Mouse (Mus musculus): Measurements from ENCODE around the gene Gdf9.
"Not testable (repeated sequence)": the region's sequence is repeated elsewhere in the genome, so short reads cannot be mapped to it uniquely, and the experiment has no call there.

The Gdf9 gene

DNA sequence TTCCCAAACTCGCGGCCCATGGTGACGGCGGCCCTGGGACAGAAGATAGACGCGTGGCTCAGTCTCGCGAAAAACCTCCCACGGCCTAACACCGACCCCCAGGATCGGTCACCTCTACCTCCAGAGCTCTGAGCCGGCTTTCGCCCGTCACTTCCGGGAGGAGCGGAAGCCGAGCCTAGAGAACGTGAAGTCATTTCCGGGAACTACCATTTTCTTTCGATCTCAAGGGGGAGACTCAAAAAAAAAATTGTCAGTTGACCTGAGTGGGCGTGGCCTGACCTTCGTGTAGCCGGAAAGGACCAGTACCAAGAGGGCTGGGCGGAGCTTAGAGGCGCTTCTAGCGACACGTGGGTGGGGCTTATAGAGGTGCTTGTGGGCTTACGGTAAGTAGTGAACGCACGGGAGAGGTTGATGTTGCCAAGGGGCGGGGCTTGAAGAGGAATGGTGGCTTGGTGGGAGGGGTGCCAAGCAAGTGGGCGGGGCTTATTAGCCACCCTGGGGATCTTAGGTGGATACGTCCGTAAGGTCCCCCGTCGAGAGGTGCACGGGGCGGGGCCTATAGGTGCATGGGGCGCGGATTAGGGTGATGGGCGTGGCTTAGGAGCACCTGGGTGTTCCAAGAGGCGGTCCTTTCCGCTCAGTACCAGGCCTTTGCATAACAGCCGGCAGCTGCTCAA is at the start of gene Gdf9, which contains the start of gene Uqcrq:
TSS of gene Gdf9 (plus strand) at position 354 of the 677 bp plus-strand sequence.
TSS of gene Uqcrq (minus strand) at position 162 of the 677 bp plus-strand sequence.
- DNase-seq (ENCODE audit: low spot score) = peak; percentile 100

DNA sequence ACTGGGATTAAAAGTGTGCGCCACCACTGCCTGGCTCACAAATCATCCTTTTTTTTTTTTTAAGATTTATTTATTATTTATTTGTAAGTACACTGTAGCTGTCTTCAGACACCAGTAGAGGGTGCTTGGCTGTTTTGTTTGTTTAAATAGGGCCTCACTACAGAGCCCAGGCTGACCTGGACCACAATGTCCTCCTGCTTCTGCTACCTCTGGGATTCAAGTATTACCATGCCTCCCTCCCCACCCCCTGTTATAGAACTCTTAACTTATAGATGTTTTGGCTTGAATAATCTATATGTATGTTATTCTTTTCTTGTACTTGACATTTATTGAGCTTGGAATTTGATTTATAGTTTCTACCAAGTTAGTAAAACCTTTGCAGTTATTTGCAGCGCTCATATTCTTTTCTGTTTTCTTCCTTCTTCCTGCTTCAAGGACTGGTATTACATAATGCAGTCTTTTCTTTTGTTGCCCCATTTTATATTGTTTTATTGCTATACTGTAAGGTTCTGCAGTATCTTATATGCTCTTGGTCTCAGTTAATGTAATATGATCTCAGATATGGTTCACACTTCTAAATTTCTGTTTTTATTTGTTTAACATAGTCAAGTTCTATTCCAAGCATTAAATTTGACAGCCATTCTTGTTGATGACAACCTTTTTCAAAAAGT is 46.9 kb upstream of the Gdf9 start:
- DNase-seq (ENCODE audit: low spot score) = no peak

DNA sequence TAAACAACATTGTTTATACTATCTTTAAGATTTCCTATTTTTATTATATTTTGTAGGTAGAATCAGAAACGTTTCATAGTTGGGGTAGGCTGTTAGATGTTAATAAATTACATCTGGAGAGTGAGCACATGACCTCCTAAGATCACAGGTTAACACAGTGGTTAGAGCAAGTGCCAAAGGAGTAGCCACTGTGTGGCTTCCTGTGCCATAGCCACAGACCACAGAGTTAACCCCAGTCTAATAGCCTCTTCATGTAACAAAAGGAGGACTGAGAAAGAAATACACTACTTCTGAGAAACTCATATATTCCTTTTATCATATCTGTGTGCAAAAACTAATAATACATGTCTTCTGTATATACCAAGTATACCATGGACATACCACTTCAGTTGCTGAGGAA is 37.0 kb upstream of the Gdf9 start:
- no peak for DNase-seq (ENCODE audit: low spot score)

DNA sequence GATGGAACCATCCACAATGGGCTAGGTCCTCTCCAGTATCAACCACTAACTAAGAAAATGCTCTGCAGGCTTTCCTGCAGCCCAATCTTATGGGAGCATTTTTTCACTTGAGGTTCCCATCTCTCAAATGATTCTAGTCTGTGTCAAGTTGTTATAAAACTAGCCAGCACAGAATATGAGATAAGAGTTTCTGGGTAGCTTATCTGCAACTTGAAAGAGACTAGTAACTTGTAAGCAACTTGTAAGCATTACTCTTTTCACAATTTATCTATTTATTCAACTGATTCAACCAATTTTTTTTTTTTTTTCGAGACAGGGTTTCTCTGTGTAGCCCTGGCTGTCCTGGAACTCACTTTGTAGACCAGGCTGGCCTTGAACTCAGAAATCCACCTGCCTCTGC is 27.2 kb upstream of the Gdf9 start:
- no peak for DNase-seq (ENCODE audit: low spot score)

DNA sequence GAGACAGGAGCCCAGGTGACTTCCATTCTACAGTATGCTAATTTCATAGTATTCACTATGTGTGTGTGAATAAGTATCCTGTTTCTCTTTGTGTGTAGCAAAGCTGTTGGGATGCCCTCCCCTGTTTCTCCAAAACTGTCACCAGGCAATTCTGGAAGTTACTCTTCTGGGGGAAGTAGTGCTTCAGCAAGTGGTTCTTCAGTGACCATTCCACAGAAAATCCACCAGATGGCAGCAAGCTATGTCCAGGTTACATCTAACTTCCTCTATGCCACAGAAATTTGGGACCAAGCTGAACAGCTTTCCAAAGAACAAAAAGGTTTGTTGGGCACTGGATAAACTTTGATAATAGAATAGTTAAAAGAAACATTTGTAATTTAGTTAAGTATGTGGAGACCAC is 19.1 kb upstream of the Gdf9 start:
- peak; percentile 59 for DNase-seq (ENCODE audit: low spot score)

DNA sequence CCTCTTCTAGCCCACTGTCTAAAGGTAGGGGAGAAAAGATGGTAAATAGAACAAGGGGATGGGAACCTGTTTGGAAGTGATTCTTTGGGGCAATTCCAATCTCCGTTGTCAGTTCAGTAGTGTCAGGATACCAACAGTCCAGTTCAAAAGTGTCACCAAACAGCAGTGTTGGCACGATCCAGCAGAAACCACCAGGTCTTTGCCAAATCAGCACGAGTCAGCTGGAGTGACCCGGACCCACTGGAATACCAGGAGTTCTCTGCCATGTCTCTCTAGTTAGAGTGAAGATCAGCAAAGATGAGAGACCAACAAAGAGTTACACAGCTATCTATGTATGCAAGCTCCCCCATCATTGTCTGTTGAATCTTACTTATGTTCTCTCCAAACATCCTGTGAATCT is 17.0 kb upstream of the Gdf9 start:
- DNase-seq (ENCODE audit: low spot score) = no peak

DNA sequence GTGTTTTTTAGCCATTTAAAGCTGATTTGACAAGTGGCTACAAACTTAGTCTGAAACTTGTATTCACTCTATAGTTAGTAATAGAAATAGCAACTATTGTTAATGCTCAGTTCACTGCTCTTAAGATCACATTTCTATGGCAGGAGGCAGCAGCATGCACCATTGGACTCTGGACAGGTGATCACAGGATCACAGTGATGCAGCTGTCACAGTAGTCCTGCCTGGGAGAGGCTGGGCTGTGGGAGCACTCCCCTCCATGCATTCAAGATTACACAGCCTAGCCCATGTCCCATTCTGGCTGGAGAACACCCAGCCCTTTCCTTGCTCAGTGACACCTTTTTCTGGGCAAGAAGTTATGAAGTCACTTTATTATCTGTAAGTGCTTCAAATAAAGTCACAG is 12.8 kb upstream of the Gdf9 start:
- no peak for DNase-seq (ENCODE audit: low spot score)

DNA sequence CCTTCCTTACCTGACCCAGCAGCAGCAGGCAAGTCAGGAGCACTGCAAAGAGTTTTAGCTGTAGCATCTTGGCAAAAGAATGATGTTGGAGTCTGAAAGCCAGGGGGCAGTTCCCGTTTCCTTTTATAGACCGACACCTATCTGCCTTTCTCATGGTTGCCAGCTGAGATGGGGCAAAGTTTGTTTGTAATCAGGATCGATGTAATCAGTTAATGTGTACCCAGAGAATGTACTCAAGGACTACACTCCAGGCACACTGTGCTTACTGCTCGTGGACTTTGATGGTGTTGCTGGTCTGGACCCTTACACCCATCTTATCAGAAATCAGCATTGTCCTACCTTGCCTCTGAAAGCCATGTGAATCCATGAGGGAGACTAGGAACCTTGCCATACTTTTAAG is 7.8 kb upstream of the Gdf9 start, which contains the start of gene Leap2:
TSS of gene Leap2 (minus strand) at position 135 of the 400 bp plus-strand sequence.
- DNase-seq (ENCODE audit: low spot score) = no peak

DNA sequence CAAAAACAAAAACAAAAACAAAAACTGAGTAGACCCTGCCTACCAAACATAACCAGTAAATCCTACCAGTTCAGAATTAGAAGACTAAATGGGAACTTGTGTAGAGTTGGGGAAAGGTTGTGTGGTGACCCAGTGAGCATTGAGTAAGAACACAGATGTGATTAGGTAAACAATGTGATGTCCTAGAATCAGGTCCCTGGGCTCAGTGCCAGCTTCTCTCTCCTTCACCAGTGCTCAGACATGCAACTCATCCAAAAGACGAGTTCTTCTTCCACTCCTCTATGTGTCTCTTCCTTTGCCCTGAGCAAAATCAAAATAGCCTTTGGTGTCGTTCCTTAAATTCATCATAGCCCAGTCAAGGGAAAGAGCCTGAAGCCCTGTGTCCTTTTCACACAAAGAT is 6.0 kb upstream of the Gdf9 start:
- peak; percentile 40 for DNase-seq (ENCODE audit: low spot score)

DNA sequence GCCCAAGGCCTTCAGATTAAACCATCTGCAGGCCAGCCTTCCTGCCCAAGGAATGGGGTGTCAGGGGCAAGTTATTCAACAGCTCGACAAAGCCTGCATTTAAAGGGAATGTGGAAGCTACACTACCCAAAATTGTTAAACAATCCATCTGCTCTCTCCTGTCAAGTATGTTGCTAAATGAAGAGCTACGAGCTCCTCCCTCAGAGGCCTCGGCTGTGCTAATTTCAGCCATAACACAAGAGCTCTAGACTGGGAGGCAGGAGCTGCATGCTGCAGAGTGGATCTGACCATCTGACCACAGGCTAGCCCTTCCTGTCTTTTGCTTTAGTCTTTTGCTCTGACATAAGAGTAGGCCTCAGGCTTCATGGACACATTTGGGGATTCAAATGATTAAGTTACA is 5.6 kb upstream of the Gdf9 start:
- DNase-seq (ENCODE audit: low spot score) = no peak

DNA sequence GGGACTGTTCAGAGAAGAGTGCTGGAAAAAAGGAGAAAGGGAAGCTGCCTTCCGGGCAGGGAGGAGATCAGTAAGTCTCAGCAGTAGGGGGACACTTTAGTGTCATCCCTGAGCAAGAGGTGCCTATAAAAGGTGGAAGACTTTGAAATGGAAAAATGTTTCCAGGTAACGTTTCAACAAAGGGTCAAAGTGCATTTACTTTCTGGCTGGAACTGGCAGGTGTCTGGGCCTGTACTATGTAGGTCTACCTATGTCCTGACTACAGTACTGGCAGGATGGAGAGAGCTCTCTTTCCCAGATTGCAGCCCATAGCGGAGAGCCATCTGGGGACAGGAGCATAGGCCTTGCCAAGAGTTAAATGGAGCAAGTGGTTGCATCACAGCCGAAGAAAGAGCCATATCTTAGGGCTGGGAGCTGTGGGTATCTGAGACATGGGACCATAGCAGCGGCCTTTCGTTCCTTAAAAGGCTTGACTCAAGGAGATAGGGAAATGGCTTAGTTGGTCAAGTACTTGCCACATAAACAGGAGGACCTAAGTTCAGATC is 5.0 kb upstream of the Gdf9 start:
- no peak for DNase-seq (ENCODE audit: low spot score)

DNA sequence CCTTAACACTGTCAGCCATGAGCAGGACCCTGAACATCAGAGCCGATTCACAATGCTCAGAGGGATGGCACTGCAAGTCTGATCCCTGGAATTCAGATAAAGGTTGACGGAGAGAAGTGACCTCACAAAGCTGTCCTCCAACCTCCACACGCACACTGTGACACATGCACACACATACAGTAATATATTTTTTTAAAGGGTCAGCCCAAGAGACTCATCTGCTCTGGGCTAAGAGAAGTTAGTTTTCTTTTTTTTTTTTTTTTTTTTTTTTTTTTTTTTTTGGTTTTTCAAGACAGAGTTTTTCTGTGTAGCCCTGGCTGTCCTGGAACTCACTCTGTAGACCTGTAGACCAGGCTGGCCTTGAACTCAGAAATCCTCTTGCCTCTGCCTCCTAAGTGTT is 3.9 kb upstream of the Gdf9 start:
- not testable (repeated sequence) for DNase-seq (ENCODE audit: low spot score)

DNA sequence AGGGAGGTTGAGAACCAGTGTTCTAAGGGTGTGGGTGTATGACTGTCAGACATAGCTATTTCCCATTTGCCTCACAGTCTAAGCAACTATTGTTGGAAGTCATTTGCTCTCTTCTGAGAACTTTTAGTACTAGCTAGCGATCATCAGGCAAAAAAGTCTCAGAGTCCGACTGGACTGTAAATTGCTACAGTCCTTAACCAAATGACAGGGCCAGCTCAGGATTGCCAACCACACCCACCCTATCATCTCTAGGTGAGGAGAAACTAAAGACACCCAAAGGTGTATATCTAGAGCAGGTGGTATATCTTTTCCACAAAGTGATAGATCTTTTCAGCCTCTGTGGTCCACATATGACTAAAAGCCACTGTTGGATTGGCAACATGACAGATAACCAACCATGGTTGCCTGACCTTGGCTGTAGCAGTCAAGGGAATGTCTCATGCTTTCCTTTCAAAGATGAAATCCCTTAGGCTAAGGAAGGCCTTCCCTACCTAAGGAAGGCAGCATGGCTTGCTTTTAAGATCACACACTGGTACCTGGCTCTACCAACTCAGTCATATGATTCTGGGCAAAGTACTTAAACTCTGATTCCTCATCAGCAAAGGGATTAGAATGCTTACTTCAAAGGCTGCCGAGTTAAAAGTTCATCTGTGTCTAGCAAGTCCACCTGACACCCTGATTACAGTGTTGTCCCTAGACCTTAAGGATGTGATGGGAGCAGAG is 2.7 kb upstream of the Gdf9 start:
- DNase-seq (ENCODE audit: low spot score) = no peak

DNA sequence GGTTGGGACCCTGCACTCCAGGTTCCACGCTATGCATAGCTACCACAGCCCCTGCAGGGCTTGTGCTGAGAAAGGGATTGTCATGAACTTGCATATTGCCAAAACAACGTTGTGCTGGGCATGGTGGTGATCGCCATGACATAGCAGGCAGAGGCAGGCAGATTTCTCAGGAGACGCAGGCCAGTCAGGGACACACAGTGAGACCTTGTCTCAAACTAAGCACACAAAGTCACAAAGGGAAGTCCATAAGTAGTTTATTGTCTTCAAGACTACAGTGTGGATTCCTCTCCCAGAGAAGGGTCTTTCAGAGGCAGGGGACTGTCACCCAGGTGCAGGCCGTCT is 2.1 kb upstream of the Gdf9 start:
- DNase-seq (ENCODE audit: low spot score) = no peak

DNA sequence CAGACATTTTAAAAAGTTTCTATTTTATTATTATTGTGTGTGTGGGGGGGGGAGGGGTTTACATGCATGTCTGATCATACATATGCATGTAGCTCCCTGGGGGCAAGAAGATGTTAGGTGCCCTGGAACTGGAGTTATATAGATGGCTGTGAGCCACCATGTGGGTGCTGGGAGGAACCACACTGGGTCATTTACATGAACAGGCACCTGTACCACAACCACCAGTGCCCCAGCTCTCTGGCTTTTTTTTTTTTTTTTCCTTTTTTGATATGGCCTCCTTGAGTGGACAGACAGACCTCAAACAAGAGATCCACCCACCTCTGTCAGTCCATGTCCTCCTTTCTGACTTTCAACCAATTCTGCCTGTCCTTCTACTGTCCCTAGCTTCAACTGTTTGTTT is 1.6 kb upstream of the Gdf9 start:
- DNase-seq (ENCODE audit: low spot score) = peak; percentile 34

DNA sequence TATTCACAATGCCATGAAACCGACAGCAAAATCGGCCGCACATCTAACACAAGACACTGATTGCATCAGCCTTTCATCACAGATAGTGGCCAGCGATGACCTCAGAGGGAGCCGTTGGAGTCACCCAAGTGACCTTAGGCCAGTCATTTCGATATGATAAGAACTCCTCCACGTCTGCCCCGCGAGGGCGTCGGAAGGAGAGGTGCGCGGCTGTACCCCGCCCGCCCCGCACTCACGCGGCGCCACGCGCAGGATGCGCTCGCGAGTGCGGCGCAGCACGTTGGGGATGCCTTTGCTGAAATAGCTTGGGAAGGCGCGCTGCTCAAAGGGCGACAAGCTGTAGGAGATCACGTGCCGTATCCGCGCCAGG is 538 bp upstream of the Gdf9 start:
- DNase-seq (ENCODE audit: low spot score) = peak; percentile 90

DNA sequence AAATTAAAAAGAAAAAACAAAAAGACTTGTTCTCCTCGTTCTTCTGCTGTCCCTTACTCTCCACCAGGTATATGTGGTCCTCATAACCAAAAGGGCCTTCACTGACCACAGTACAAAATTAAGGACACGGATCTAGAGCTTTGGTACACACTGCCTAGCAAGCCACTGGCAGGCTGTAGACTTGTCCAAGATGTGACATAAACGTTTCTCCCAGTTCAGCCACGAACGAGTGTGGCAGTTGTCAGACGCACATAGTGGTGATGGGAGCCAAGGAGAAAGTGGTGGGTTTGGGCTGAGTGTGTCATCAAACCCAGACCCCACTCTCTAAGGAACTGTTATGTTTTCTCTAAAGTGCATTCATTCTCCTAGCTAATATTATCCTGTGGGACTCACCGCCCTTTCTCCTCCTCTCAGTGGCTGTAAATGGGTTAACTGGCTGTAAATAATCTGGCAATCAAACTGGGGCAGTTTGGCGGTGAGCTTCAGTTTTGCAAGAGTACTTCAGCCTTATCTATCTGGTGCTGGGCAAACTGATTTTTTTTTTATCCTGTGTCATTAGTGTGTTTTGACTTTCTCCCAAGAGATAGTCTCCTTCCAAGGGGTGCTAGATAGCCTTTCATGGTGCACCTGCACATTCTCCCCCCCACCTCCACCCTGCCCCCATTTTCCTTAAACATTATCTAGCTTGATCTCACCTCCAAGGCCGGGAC is 679 bp downstream of the Gdf9 start:
- DNase-seq (ENCODE audit: low spot score) = peak; percentile 64

DNA sequence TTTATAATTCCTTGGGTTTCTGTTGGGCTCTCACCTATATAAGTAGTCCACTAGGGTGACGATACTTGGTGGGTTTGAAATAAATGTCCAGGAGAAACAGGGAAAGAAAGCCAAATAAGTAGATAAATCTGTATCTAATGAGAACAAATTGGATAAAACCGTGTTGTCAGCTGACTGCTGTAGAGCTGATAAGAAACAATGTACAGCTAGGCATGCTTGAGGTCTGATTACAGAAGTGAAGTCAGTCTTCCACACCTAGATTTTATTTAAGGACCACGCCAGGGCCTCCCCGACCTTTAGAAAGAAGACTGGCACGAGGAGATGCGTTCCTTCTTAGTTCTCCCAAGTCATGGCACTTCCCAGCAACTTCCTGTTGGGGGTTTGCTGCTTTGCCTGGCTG is 2.2 kb downstream of the Gdf9 start:
- DNase-seq (ENCODE audit: low spot score) = no peak

DNA sequence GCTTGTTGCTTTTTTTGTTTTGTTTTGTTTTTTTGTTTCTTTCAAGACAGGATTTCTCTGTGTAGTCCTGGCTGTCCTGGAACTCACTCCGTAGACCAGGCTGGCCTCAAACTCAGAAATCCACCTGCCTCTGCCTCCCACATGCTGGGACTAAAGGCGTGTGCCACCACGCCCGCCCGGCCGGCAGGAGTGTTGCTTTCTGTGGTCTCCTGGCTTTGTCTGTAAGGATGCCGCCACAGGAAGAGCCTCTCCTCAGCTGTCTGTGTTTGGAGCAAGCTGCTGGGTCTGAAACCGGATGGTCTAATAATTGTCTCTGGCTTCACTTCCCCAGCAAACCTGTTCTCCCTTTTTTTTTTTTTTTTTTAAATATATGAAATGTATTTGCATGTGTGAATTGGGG is 4.7 kb downstream of the Gdf9 start:
- no peak for DNase-seq (ENCODE audit: low spot score)

DNA sequence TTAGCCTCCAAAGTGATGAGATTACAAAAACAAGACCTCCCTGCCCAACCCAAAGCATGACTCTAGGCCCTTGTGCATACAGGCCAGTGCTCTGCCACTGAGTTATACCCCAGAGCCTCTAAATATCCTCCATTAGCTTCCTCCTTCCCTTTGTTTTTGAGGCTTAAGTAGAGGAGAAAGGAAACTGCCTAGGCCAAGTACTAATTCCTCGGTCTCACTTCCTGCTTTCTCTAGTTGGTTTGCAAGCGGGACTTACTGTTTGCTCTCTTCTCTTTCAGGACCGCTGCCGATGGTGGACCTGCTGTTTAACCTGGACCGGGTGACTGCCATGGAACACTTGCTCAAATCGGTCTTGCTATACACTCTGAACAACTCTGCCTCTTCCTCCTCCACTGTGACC is 5.5 kb downstream of the Gdf9 start:
- no peak for DNase-seq (ENCODE audit: low spot score)

DNA sequence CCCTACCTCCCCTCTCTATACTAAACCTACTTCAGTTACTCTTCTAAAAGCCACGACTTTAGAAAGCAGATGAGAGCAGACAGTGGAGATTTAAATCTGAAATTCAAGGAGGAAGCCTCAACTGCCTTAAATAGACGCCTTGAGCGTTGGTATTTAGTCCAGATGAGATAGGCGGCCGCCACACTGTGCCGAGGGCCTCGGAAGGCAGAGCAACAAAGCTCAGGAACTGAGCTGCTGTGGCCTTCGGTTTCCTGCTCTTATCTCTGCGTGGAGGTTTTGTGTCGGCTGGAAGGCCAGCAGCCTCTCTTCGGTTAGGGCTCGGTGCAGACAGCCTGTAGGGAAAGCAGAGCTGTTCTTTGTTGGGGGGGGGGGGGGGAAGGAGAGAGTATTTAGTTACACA is 11.1 kb downstream of the Gdf9 start:
- no peak for DNase-seq (ENCODE audit: low spot score)

DNA sequence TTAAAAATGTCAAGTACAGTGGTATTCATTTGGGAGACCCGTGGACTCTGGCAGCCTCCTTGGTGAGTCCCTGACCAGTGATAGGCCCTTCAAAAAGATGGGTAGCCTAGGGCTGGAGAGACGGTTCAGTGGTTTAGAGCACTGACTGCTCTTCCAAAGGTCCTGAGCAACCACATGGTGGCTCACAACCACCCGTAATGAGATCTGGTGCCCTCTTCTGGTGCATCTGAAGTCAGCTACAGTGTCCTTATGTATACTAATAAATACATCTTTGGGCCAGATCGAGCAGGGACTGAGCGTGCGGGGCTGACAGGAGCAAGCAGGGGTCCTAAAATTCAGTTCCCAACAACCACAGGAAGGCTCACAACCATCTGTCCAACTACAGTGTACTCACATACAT is 13.0 kb downstream of the Gdf9 start:
- no peak for DNase-seq (ENCODE audit: low spot score)

Data from MN1 (cell line).